Mouse (Mus musculus) cerebellum, adult 9-10 months (tissue): Measurements from ENCODE around the gene Hmgxb4.
"Not testable (repeated sequence)": the region's sequence is repeated elsewhere in the genome, so short reads cannot be mapped to it uniquely, and the experiment has no call there.

Experiments
- DNase-seq: peaks from one replicate; pipeline ENCODE4 v3.0.0; 2022

Gene Hmgxb4

DNA sequence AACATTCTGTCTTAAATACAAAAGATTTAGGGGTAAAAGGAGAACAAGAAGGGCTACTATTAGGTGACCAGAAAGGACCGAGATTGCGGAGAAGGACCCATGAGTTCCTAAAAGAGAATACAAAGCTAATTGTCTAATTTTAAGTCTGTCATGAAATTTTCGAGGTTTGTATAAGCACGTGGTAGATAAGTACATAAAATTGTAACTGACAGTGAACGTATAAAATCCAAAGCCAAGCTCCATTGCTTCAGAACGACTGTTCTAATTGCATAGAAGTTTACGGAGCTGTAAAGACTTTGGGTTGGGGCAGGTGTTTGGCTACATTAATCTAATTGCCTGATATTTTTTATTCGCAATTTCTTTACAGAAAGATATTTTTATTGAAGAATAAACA is at the start of gene Hmgxb4:
Gene Hmgxb4, plus strand, starts transcription at position 276 of the 394 bp plus-strand sequence.
- no peak for DNase-seq

DNA sequence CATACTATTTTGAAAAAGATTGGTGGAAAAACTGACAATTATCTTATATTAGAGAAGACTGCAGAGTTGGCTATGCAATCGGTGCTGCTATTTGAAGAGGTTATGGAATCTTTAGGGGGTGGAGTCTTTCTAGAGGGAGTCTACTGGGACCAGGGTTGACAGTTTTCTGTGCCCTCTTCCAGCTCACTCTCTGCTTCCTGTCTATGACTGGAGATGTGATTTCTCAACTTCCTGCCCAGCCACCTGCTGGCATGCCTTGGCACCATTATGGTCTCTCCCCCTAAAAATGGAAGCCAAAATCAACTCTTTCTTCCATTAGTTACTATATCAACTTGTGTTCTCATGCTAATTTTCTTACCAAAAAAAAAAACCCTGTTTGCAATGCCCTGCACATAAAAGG is 43.7 kb upstream of the Hmgxb4 start:
- no peak for DNase-seq

DNA sequence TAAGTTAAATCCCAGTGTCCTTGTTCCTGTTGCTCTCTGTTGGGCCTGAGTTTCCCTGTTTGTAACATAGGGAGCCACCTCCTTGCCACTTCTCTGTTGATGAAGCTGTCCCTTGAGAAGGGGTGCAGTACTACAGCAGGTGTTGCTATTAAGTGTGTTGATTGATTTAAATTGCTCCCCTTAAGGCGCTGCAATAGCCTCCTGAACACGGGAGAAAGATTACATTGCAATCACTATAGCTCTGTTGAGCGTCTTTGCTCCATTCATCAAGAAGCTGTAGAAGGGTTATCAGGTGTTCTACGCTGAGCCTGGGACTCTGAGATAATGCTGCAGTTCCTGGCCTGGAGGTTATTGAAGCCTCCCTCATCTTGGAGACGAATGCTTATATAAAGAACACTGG is 29.2 kb upstream of the Hmgxb4 start:
- no peak for DNase-seq

DNA sequence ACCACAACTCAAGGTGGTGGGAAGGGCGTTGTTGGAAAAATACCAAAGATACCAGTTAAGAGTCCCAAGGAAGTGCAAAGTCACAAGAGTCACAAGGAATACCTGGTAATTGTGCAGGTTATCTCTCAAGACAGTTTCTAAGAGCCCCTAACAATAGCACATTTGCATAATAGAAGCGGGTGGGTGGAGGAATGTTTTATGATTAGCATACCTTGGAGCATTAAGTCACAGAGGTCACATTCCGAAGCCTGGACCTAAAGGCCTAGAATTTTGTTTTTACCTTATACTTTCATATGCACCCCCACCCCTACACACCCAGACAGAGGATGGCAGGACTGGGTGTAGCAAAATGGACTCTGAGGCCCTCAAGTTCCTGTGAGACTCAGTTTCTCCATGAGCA is 22.9 kb upstream of the Hmgxb4 start:
- DNase-seq, result not testable (repeated sequence)

DNA sequence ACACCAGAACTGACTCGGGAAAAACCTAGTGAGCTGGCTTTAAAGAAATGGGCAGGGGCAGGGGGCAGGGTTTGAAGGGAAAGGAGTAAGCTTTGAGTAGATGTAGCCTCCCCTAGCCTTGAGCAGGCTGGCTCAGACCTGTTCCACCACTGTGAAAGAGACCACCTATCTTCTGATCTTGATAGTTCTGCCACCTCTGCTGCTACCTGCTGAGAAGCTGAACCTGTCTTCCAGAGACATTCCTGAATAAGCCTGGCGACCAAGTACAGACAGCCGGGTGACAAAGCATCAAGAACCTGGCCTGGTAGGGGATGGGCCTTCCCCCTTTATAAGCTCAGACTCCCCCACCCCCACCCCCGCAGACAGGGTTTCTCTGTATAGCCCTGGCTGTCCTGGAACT is 21.5 kb upstream of the Hmgxb4 start:
- no peak for DNase-seq

DNA sequence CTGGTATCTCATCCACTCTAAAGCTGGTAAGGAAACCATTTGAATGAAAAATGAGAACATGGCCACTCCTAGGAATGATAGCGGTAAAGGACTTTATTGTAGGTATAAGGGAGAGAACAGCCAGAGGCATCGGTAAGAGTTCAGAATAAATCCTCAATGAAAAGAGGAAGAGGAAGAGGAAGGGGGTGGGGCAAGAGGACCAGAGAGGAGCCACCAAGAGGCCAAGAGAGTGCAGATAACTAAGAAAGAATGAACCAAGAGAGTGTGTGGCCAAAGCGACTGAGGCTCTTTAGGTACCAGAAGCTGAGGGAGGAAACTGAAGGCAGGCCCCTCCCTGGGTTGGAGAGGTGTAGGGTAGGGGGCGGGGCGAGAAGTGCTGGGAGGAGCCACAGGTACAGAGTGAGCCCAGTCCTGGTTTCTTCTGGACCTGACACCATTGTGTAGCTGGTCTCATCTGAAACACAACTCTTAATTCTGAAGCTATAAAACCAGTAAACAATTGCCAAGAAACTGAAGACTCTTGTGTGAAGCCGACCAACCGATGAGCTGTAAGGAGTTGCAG is 20.8 kb upstream of the Hmgxb4 start:
- DNase-seq, result no peak

DNA sequence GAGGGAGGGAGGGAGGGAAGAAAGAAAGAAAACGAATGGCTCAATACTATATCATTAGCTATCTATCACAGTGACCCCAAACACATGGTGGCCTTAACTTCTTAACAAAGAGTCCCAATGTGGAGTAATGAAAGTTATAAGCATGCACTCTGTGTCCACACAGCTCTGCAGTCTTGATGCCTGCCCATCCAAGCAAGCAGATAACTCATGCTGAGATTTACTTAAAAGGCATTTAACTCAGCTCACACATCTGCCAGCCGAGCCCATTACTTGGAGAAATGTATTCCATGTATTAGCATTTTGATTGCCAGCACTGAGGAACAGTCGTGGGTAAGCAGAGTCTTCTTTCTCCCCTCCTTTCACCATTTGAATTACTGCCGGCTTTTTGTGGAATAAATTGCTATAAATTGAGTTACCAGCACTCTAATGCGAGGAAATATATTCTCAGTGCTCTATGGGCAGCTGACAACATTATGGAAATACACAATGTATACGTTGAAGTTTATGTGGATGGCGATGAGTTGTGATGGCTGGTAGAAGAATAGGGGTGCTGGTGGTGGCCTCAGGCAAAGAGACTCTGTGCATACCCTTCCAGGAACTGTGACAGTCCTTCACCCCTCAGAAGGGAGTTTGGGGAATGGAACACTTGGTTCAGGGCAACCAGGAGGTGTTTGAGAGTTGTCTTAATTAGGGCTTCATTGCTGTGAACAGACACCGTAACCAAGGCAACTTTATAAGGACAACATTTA is 19.9 kb upstream of the Hmgxb4 start:
- no peak for DNase-seq

DNA sequence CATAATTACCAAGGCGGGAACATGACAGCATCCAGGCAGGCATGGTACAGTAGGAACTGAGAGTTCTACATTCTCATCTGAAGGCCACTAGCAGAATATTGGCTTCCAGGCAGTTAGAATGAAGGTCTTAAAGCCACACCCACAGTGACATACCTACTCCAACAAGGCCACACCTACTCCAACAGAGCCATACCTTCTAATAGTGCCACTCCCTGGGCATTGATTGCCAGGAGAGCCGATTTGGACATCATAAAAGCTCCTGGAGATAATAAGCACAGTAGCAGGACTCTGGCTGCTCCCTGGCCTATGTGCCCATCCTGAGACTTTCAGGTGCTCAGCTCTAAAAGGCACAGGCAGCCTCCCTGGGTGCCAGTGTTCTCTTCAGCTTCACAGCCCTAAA is 19.3 kb upstream of the Hmgxb4 start:
- DNase-seq, result no peak

DNA sequence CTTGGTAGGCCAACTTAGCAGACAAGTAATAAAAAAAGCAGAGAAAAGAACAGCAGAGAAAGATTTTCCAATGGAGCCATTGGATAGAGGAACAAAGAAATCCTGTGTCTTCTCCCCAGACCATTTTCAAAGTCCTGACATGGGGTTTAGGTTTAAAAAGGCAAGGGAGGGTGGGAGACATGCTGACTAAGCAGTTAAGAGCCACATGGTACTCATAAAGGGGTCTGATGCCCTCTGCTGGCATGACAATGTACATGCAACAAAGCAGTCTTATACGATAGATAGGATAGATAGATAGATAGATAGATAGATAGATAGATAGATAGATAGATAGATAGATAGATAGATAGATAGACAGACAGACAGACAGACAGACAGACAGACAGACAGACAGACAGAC is 15.7 kb upstream of the Hmgxb4 start:
- DNase-seq, result no peak

DNA sequence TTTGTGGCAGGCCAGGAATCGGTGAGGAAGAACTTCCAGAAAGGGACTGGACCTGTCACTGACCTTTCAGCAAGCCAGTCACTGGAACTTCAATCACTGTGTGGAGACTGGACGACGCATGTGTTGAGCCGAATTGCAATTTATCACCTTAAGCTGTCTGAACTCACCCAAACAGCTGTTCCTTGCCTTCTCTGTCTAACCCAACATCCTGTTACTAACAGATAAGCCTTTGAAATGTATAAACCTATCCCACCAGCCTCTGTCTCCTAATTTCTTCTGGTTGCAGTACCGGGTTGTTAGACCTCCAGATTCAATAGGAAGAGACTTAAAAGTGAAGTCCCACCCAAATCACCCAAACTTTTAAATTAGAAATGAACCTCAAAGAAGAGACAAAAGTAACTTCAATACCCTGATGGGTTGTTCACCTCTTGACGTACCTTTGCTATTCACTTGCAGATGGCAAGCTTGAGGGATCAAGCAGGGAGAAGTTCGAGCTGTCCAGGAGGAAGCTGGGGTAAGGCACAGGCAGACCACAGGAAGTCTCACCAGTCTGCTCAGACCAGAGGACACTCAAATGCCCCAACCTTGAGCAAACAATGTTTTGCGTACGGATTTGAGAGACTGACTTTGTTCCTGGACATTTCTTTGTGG is 13.0 kb upstream of the Hmgxb4 start:
- no peak for DNase-seq

DNA sequence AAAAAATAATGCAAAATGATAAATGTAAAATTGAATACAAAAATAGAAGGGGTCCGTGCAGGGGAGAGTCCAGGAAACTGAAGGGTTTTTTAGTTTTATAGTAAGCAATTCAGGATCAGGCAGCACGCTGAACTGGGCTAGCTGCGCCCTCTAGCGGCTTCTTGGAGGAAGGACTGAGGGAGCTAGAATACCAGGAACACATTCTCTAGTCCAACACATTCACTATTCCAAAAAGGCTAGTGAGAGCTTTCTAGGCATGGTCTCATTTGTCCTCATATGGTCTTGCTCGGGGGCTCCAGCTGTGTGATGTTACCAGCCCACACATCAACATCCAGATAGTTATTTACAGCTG is 12.5 kb upstream of the Hmgxb4 start:
- no peak for DNase-seq

DNA sequence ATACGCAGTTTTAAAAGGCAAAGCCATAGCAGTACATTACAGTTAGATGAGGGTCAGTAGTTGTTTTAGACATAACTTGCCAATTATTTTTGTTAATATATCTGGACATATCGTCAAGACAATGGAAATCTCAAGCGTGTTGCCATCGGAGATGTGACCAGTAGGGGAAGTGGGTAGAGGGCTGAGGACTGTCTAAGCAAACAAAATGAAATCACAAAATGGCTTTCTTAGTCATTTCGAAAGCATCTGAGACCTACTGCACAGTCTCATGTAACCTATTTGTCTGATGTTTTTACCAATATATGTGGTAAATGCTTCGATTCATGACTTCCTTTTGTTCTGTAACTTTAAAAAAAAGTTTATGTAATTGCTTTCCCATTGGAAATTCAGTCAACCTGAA is 11.3 kb upstream of the Hmgxb4 start:
- no peak for DNase-seq

DNA sequence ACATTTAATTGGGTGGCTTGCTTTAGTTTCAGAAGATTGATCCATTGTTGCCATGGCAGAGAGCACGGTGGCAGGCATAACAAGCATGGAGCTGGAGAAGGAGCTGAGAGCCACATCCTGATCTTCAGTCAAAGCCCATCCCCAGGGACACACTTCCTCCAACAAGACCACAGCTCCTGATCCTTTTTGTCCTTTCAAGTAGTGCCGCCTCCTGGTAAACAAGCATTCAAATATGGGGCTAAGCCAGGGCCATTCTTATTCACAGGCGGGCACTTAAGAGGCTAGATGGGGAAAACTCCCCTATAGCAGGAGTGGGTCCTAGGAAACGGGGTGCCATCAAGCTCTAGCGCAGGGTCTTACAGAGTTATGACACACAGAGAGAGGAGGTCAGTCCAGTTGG is 5.7 kb upstream of the Hmgxb4 start:
- no peak for DNase-seq

DNA sequence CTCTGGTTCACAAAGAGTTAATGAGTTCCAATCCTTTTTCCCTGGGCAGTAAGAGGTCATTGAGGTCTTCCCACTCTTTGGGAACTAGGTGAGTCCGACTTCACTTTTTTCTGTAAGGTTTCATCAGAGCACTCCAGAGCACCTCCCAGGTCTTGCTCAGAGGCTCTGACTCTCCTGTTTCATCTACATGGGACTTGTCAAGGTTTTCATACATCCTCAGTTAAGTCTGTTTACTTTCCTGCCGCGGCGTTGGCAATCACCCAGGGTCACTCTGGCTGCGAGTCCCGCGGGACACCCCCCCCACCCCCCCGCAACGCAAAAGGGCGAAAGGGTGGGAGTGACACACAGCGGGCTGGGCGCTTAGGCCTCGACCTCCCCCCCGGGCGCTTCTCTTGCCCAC is 3.1 kb upstream of the Hmgxb4 start:
- DNase-seq, result no peak

DNA sequence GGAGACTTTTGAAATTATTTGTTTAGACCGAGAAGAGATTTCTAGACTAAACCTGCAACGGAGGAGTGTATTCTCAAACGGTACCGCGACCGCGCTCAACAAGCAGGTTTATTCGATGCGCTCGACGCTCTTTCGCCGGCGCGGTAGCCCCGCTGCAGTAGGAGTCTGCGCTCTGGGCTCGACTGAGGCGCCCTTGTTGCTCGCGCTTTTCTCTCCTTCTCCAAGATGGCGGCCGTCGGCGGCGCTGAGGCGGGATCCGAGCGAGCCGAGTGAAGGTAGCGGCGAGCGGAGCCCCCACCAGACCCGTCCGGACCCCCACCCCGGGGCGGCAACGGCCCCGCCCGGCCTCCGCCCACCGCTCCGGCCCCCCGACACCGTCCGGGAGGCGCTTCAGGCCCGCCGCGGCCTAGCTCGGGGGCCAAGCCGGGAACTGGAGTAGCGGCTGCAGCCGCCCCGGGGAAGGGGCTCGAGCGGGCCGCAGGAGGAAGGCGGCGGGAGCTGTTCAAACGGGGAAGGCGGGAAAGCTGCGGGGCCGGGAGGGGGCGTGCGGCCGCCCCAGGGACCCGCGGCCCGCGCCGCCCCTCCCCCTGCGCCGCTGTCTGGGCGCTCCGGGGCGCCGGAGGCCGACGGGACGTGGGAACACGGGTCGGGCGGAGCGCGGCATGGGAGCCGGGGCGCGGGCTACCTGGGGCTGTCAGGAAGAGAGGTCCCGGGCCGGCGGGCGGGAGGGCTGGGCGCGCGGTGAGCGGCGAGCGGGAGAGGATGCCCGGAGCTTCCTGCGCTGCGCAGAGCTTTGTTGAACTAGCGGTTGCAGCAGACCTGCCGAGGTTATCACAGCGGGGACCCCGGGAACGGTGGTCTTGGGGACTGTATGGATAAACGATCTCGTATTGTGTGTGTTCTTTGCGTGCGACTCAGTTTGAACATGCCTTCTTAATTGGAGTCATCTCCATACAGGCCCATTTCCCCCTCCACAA is 607 bp downstream of the Hmgxb4 start:
- DNase-seq, result peak; percentile 85

DNA sequence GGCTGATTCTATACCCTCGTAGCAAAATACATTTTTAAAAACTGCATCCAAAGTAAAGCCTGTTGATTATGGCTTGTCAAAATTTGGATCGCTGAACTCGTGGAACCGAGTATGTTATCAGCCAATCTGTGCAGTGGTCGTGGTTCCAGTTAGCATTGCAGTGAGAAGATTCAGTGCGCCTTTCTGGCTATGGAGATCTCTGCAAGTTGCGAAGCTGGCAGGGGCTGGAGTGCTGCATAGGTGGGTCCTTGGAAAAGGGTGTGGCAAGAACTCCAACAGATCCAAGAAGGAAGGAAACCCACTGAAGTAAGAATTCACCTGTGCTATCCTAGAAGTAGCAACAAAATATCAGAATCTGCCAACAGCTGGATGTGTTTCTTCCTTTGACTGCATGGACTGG is 1.4 kb downstream of the Hmgxb4 start:
- DNase-seq, result no peak

DNA sequence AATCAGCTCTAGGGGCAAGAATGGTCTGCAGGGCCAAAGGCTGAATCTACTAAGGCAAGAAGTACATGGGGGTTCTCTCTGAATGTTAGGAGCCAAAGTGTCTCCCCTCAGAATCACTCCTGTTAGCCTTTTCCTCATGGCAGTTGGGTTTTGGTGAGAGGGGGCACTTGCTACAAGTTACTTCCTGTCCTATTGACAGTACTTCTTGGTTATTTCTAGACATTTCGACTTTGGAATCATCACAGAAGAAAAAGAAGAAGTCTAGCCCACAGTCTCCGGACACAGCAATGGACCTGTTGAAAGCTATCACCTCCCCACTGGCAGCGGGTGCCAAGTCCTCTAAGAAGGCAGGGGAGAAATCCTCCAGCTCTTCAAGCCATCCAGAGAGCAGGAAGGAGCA is 7.3 kb downstream of the Hmgxb4 start:
- no peak for DNase-seq

DNA sequence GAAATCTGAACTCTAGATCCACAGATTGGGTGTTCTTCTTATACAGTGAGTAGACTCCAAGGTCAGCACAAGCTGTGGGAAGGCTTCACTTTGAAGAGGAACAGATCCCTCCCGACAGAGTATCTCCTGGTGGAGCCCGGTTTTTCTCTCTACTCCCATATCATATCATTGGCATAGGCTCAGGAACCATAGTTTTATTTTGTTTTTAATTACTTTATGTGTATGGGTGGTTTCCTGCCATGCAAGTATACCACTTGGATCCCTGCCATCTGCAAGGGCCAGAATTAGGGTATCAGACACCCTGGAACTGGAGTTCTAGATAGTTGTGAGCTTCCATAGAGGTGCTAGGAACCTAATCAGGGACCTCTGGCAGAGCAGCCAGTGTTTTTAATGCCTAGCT is 15.7 kb downstream of the Hmgxb4 start:
- no peak for DNase-seq

DNA sequence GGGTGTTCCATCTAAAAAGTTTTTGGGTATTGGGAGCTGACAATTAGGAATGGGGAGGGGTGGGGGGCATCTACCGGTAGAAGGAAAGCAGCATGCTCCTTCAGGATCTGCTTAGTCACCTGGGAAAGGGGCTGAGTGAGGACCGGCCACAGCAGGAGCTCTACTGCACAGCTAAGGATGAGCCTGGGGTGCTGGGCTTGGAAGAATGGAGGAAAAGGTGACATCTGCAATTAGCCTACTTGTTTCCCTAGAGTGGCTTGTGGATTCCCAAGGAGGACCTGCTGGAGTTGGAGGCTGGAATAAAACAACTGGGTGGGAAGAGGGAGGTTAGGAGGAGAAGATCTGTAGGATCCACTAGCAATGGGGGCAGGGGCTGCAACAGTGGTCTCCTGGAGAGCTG is 20.4 kb downstream of the Hmgxb4 start:
- DNase-seq, result no peak

DNA sequence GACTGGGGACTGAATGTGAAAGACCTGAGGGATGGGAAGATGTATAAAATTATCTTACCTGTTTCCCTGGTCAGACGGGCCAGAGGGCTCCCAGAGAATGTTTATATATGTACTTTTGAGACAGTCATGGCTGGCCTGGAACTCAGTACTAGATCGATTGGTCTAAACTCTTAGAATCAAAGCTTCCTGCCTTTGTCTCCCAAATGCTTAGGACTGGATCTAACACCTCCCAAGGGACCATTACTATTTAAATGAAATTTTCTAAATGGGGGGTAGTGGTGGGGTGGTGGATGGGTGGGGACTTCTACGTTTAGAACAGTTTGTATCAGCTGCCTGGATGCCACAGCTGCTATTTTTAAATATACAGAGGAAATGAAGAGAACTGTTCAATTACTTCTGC is 20.8 kb downstream of the Hmgxb4 start:
- no peak for DNase-seq

DNA sequence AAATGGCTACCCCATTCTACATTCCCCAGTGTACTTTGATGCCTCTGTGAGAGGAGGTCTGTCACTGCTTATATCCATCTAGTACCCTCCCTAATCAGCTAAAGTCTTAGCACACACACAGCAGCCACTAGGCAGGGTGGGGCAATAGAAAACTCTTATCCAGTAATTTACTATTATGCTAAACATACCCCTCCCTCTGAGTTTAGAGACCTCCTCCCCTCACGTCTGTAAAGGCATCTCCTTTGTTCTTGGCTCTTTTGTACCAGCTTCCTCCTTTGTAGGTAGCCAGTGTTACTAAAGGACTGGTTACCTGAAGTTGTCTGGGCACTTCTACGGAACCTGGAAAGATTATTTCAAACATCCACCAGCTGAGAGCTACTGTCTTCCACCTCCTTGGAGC is 22.8 kb downstream of the Hmgxb4 start:
- DNase-seq, result no peak

DNA sequence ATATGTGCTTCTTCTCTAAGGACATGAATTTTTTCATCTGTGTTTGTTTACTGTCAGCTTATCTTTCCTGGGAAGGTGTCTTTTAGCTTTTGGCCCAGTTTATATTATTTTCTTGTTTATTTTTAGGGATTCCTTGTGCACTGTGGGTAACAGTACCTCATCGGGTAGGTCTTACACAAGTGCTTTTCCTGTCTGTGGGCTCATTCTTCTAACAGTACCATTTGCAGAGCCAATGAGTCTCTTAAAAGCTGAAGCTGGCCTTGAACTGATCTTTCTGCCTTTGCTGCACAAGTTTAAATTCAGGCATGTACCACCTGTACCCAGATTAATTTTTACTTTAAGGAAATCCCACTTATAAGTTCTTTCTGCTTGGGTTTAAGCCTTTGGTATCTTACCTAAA is 23.3 kb downstream of the Hmgxb4 start:
- DNase-seq, result no peak

DNA sequence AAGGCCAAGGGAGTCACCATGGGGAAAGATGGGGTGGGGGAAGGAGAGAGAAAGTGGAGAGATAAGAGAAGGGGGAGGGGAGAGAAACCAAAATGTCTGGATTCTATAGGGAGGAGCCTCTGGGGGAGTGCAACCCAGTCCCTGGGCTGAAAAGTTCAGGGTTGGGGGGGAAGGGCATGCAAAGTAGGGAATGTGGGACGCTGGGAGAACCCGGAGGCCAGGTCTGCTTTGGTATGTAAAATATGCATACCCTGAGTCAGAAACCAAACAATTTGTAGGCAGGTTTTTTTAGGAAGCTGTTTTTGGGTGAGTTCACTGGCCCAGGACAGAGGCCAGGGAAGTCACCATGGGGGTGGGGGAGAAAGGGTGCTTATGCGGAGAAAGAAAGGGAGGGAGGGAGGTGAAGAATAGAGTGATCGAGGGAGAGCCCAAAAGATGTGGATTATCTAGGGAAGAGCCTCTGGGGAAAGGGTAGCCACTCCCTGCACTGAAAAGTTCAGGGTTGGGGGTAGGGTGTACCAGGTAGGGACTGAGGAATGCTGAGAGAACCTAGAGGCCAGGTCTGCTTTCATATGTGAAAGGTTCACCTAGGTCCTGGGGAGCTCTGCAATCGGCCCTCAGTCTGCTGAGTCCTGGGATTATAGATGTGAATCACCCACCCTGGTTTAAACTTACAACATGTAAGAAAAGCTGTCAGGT is 25.3 kb downstream of the Hmgxb4 start:
- DNase-seq, result no peak
